Mouse (Mus musculus): Measurements from ENCODE around the gene Phf19.

GRCm38 (mm10) chr2:34883190-34883589, 30.6 kb downstream of the Phf19 start:
- TF ChIP-seq POLR2A (IDR thresholded peaks at IDR 0.05; ENCODE audit: borderline replicate concordance, low read depth, low read length): no peak
- TF ChIP-seq CTCF (IDR thresholded peaks at IDR 0.05; ENCODE audit: low read depth, low read length): no peak

Measured in bone marrow macrophage, adult 2 months (primary cell).